ENCODE assay signal across 14 mouse cellular contexts in the genomic region with DNA sequence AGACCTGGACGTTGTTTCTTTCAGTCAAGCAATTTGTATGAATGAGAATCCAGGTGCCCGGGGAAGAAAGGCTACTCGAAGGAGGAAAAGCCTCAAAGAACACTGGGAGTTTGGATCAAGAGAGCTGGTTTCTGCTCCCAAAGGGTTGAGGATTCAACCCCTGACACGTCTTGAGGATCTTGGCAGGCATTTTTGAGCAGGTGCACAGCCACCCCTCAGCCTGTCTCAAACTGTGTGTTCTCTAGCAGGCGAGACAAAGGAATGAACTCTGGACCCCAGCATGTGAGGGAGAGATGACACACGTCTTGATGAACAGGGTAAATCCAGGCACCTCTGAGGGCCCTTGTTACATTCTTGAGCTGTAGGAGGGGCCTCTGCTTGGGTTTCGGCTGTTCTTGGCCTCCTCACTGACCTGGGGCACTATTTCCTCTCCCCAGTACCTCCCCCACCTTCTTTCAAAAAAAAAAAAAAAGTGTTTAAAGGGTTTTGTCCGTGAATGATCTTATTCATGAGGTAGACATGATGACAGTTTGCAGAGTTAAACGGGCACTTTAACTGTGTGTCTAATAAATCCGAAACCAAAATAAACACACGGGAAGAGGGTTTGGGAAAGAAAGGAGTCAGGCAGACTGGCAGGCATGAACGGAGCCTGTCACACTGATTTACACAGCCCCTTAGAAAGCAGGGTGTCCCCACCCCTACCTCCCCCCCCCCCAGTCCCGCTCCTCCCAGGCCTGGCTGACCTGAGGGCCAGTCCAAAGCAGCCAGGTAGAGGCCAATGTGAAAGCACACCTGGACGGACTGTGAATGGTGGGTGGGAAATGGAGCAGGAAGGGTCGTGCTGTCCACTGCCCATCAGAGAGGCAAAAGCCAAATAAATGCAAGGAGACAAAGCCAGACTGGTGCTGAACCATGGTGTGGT.
A peak's percentile ranks its signal among the peaks of the same experiment; 100 is the strongest.
DNase-seq lines count a peak whose midpoint lies in the region; ATAC-seq lines count a peak whose summit lies in the region.
"Had no signal": no experiment of that assay in that cellular context is flagged by ENCODE, and none has a peak within 500 bp of the region (broad histone marks: within the 10 kb centered on the region; RNA-seq: fewer than 3 reads in every experiment).

No protein-coding gene starts in this region.

- H3K4me1 ChIP-seq in lung, embryonic 15.5 days = peaks cover 11% of the 10 kb centered on the region; the same call in 1 of the 2 replicates
- no peaks in the 10 kb centered on the region for H3K4me1 ChIP-seq in embryonic facial prominence, embryonic 11.5 days (ENCODE audit: control insufficient read depth, insufficient read depth, low read length)
- H3K4me1 ChIP-seq in intestine, embryonic 15.5 days (replicated peaks) = no peaks in the 10 kb centered on the region; the same call in 1 of the 2 replicates
- H3K4me1 ChIP-seq in stomach, embryonic 14.5 days (ENCODE audit: control insufficient read depth, insufficient read depth, low read length) = no peaks in the 10 kb centered on the region

- no peak overlapping the region for H3K4me3 ChIP-seq in lung, embryonic 15.5 days
- no peak overlapping the region for H3K4me3 ChIP-seq in embryonic facial prominence, embryonic 11.5 days (ENCODE audit: low read depth, low read length)
- H3K4me3 ChIP-seq in intestine, embryonic 15.5 days (replicated peaks) = no peak overlapping the region
- no peak overlapping the region for H3K4me3 ChIP-seq in stomach, embryonic 14.5 days (ENCODE audit: low read depth, low read length)
- H3K4me3 ChIP-seq: heart, embryonic 12.5 days; left cerebral cortex, adult 2 months; limb, embryonic 13.5 days had no signal

- no peaks in the 10 kb centered on the region for H3K9me3 ChIP-seq in lung, embryonic 15.5 days
- H3K9me3 ChIP-seq in embryonic facial prominence, embryonic 11.5 days (replicated peaks; ENCODE audit: control insufficient read depth, low read length) = no peaks in the 10 kb centered on the region
- H3K9me3 ChIP-seq in intestine, embryonic 15.5 days = no peaks in the 10 kb centered on the region
- H3K9me3 ChIP-seq in stomach, embryonic 14.5 days (ENCODE audit: control insufficient read depth, low read depth, low read length) = no peaks in the 10 kb centered on the region
- H3K9me3 ChIP-seq: heart, embryonic 12.5 days; limb, embryonic 13.5 days had no signal

- no peaks in the 10 kb centered on the region for H3K36me3 ChIP-seq in lung, embryonic 15.5 days
- H3K36me3 ChIP-seq in embryonic facial prominence, embryonic 11.5 days (replicated peaks; ENCODE audit: control insufficient read depth, insufficient read depth, low read depth, low read length) = no peaks in the 10 kb centered on the region; the same call in 1 of the 2 replicates
- H3K36me3 ChIP-seq in intestine, embryonic 15.5 days = no peaks in the 10 kb centered on the region
- H3K36me3 ChIP-seq in stomach, embryonic 14.5 days (ENCODE audit: control insufficient read depth, insufficient read depth, low read length) = no peaks in the 10 kb centered on the region
- H3K36me3 ChIP-seq: G1E; heart, embryonic 12.5 days; limb, embryonic 13.5 days had no signal

- H3K27ac ChIP-seq in lung, embryonic 15.5 days = peak overlapping the region; percentile 51
- H3K27ac ChIP-seq in embryonic facial prominence, embryonic 11.5 days (replicated peaks; ENCODE audit: low read depth, low read length) = no peak overlapping the region
- H3K27ac ChIP-seq in intestine, embryonic 15.5 days = 0 out of 2 replicates have a peak overlapping the region, but pooled peaks have one; percentile 19
- peak overlapping the region; percentile 63; the same call in 1 of the 2 replicates for H3K27ac ChIP-seq in stomach, embryonic 14.5 days (ENCODE audit: low read length)
- H3K27ac ChIP-seq: left cerebral cortex, adult 2 months; limb, embryonic 13.5 days had no signal

- no peak overlapping the region for H3K9ac ChIP-seq in lung, embryonic 15.5 days
- H3K9ac ChIP-seq in embryonic facial prominence, embryonic 11.5 days (replicated peaks; ENCODE audit: low read length) = no peak overlapping the region
- no peak overlapping the region for H3K9ac ChIP-seq in intestine, embryonic 15.5 days
- H3K9ac ChIP-seq in stomach, embryonic 14.5 days (replicated peaks; ENCODE audit: low read depth, low read length) = no peak overlapping the region
- H3K9ac ChIP-seq: heart, embryonic 12.5 days; limb, embryonic 13.5 days had no signal

- WGBS in lung, embryonic 15.5 days = 19% methylated on average over 15 of the region's 15 CpGs
- 37% methylated on average over 15 of the region's 15 CpGs for WGBS in embryonic facial prominence, embryonic 11.5 days
- WGBS in intestine, embryonic 15.5 days = 26% methylated on average over 15 of the region's 15 CpGs
- 22% methylated on average over 15 of the region's 15 CpGs for WGBS in stomach, embryonic 14.5 days

- H3K4me2 ChIP-seq in lung, embryonic 15.5 days = no peak overlapping the region
- no peak overlapping the region for H3K4me2 ChIP-seq in embryonic facial prominence, embryonic 11.5 days (ENCODE audit: low read depth, low read length)
- no peak overlapping the region for H3K4me2 ChIP-seq in intestine, embryonic 15.5 days (replicated peaks)
- no peak overlapping the region; the same call in 1 of the 2 replicates for H3K4me2 ChIP-seq in stomach, embryonic 14.5 days (replicated peaks; ENCODE audit: low read depth, low read length)
- H3K4me2 ChIP-seq: heart, embryonic 12.5 days; limb, embryonic 13.5 days had no signal

- H3K27me3 ChIP-seq in lung, embryonic 15.5 days = no peaks in the 10 kb centered on the region
- no peaks in the 10 kb centered on the region for H3K27me3 ChIP-seq in embryonic facial prominence, embryonic 11.5 days (ENCODE audit: control insufficient read depth, insufficient read depth, low read length)
- no peaks in the 10 kb centered on the region for H3K27me3 ChIP-seq in intestine, embryonic 15.5 days (replicated peaks)
- no peaks in the 10 kb centered on the region for H3K27me3 ChIP-seq in stomach, embryonic 14.5 days (ENCODE audit: control insufficient read depth, insufficient read depth, low read length)
- H3K27me3 ChIP-seq: heart, embryonic 12.5 days; limb, embryonic 13.5 days had no signal

- DNase-seq in lung, postnatal 10 days = no peak
- DNase-seq in embryonic facial prominence, embryonic 11.5 days (ENCODE audit: low spot score) = peak; percentile 51
- DNase-seq in layer of hippocampus, adult 9-10 months (ENCODE audit: low spot score) = no peak
- DNase-seq in frontal cortex, adult 2 months (ENCODE audit: extremely low spot score in 1 of 2, low spot score in 1 of 2) = no peak
- DNase-seq: cerebellum, adult 18-20 months; gastrocnemius, postnatal 36 days; heart, postnatal 4 days had no signal

- peak; percentile 35; the same call in 1 of the 2 replicates for ATAC-seq in lung, embryonic 15.5 days (ENCODE audit: borderline replicate concordance, extremely low read depth, low FRiP score, low TSS enrichment)
- ATAC-seq in embryonic facial prominence, embryonic 11.5 days (replicated peaks; ENCODE audit: insufficient number of reproducible peaks, low FRiP score, low TSS enrichment, low read depth) = peak; percentile 18; the same call in 1 of the 2 replicates
- peak; percentile 88 for ATAC-seq in intestine, embryonic 15.5 days
- ATAC-seq in stomach, embryonic 14.5 days (ENCODE audit: insufficient number of reproducible peaks, insufficient read depth, low FRiP score, low read depth) = peak; percentile 24; the same call in 1 of the 2 replicates

Comparison
In these comparisons a context has a peak if more than half of its experiments do, and no peak if none do; other contexts are left out.
1. ATAC-seq: peak in every context shown above with its lines; median percentile 88 in intestine, embryonic 15.5 days; 35 in lung, embryonic 15.5 days; 24 in stomach, embryonic 14.5 days; 18 in embryonic facial prominence, embryonic 11.5 days.